Mouse (Mus musculus): ENCODE data around the gene Grin1. TPM values are rescaled to one million over a fixed set of nuclear protein-coding genes. Genes with fewer than 3 reads are reported as not detected.

Gene Grin1
- polyA plus RNA-seq, 1 experiment, result 0.46 TPM

DNA sequence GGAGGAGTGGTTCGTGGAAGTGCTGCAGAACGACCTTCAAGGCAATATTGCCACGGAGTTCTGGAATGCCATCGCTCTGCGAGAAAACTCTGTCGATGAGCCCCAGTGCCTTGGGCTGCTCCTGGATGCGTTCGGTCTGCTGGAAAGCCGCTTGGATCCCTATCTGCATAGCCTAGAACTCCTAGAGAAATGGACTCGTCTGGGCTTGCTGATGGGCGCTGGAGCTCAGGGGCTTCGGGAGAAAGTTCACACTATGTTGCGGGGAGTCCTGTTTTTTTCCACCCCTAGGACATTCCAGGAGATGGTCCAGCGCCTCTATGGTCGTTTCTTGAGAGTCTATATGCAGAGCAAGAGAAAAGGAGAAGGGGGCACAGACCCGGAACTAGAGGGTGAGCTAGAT, 46.0 kb downstream of the Grin1 start:
- peaks cover 12% of the 10 kb centered on the region for H3K4me1 ChIP-seq (ENCODE audit: control insufficient read depth, insufficient read depth, low read length)
- TF ChIP-seq POLR2A (IDR thresholded peaks at IDR 0.05; ENCODE audit: borderline replicate concordance, extremely low read depth, low read depth, low read length), result no peak
- TF ChIP-seq CTCF (IDR thresholded peaks at IDR 0.05; ENCODE audit: insufficient read depth, low read length), result no peak
- H3K4me3 ChIP-seq (replicated peaks; ENCODE audit: extremely low read depth, low read depth, low read length), result peak overlapping the region; percentile 72
- DNase-seq, result no peak
- 29% methylated on average over 16 of the region's 16 CpGs for WGBS

DNA sequence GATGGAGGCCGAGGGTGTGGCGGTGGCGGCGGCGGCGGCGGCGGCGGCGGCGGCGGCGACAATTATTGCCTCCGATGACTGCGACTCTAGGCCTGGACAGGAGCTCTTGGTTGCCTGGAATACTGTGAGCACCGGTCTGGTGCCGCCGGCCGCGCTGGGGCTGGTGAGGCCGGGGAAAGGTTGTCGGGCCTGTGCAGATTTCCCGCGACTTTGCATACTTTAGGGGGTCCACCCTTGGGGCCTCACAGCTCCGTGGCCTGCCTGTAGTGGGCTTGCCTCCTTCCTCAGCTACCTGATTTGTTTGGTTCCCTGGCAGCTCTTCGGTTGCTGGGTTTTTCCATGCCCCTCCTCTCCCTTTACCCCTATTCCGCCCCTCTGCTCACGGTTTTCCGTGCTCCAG, 46.5 kb downstream of the Grin1 start:
- H3K4me1 ChIP-seq (ENCODE audit: control insufficient read depth, insufficient read depth, low read length), result peaks cover 12% of the 10 kb centered on the region
- under 1% methylated on average over 29 of the region's 29 CpGs for WGBS
- peak overlapping the region; percentile 72 for H3K4me3 ChIP-seq (replicated peaks; ENCODE audit: extremely low read depth, low read depth, low read length)
- TF ChIP-seq POLR2A (IDR thresholded peaks at IDR 0.05; ENCODE audit: borderline replicate concordance, extremely low read depth, low read depth, low read length) (no peak), CTCF (IDR thresholded peaks at IDR 0.05; ENCODE audit: insufficient read depth, low read length) (no peak)
- no peak for DNase-seq

DNA sequence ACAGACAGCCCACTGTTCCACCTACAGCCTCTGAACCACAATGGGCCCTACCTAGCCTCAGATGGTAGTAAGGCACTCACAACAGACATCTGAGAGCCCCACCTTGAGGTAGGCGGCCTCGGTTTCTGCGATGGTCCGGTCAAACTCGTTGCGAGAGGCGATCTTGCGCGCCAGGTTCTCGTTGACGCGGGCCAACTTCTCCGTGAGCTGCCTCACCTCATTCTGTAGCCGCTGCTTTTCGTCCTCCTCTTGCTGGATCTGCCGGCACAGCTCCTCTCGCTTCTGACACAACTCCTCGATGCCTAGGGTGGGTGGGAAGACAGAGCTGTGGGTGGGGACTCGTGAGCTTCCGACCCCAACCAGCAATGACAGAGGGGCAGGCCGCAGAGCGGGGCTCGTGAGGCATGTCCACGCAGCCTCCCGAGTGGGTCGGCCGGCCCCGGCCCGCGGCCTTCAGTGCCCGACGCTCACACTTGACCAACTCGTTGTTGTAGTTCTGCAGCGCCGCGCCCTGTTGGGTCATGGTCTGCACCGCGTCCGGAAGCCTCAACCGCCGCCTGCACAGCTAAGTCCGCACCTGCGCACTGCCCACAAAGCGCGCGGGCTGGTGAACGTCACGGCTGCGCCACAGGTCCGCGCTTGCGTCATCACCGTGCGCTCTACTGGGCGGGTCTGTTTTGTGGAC, 47.0 kb downstream of the Grin1 start, which contains the start of the genes Ssna1 and Anapc2:
Gene Ssna1, minus strand, starts transcription at position 612 of the 685 bp plus-strand sequence.
Gene Anapc2, plus strand, starts transcription at position 652 of the 685 bp plus-strand sequence.
- Histone ChIP-seq H3K4me1 (ENCODE audit: control insufficient read depth, insufficient read depth, low read length) (peaks cover 12% of the 10 kb centered on the region), H3K4me3 (replicated peaks; ENCODE audit: extremely low read depth, low read depth, low read length) (peak within 1 kb of the TSS; percentile 72)
- WGBS, result under 1% methylated on average over 55 of the region's 55 CpGs
- DNase-seq, result peak; percentile 98
- TF ChIP-seq POLR2A (IDR thresholded peaks at IDR 0.05; ENCODE audit: borderline replicate concordance, extremely low read depth, low read depth, low read length) (peak; percentile 89; the same call in 1 of the 2 replicates), CTCF (IDR thresholded peaks at IDR 0.05; ENCODE audit: insufficient read depth, low read length) (no peak)

- TF ChIP-seq CTCF (IDR thresholded peaks at IDR 0.05; ENCODE audit: insufficient read depth, low read length) (no peak), POLR2A (IDR thresholded peaks at IDR 0.05; ENCODE audit: borderline replicate concordance, extremely low read depth, low read depth, low read length) (no peak)
- DNase-seq, result no peak
- 78% methylated on average over 4 of the region's 4 CpGs for WGBS
- Histone ChIP-seq H3K4me3 (replicated peaks; ENCODE audit: extremely low read depth, low read depth, low read length) (no peak overlapping the region), H3K4me1 (ENCODE audit: control insufficient read depth, insufficient read depth, low read length) (peaks cover 16% of the 10 kb centered on the region)
These were observed 51.2 kb downstream of the Grin1 start for GRCm38 (mm10) chr2:25267746-25268309.

GRCm38 (mm10) chr2:25267241-25267640, 51.7 kb downstream of the Grin1 start:
- no peak for DNase-seq
- Histone ChIP-seq H3K4me1 (ENCODE audit: control insufficient read depth, insufficient read depth, low read length) (peaks cover 15% of the 10 kb centered on the region), H3K4me3 (replicated peaks; ENCODE audit: extremely low read depth, low read depth, low read length) (no peak overlapping the region)
- TF ChIP-seq CTCF (IDR thresholded peaks at IDR 0.05; ENCODE audit: insufficient read depth, low read length), result no peak
- TF ChIP-seq POLR2A (IDR thresholded peaks at IDR 0.05; ENCODE audit: borderline replicate concordance, extremely low read depth, low read depth, low read length), result no peak

- Histone ChIP-seq H3K4me1 (ENCODE audit: control insufficient read depth, insufficient read depth, low read length) (peaks cover 15% of the 10 kb centered on the region), H3K4me3 (replicated peaks; ENCODE audit: extremely low read depth, low read depth, low read length) (no peak overlapping the region)
- TF ChIP-seq CTCF (IDR thresholded peaks at IDR 0.05; ENCODE audit: insufficient read depth, low read length) (no peak), POLR2A (IDR thresholded peaks at IDR 0.05; ENCODE audit: borderline replicate concordance, extremely low read depth, low read depth, low read length) (no peak)
- no peak for DNase-seq
- 20% methylated on average over 2 of the region's 2 CpGs for WGBS
These were observed 52.3 kb downstream of the Grin1 start for GRCm38 (mm10) chr2:25266720-25267119.

- 51% methylated on average over 6 of the region's 6 CpGs for WGBS
- Histone ChIP-seq H3K4me1 (ENCODE audit: control insufficient read depth, insufficient read depth, low read length) (peaks cover 10% of the 10 kb centered on the region), H3K4me3 (replicated peaks; ENCODE audit: extremely low read depth, low read depth, low read length) (no peak overlapping the region)
- TF ChIP-seq POLR2A (IDR thresholded peaks at IDR 0.05; ENCODE audit: borderline replicate concordance, extremely low read depth, low read depth, low read length) (no peak), CTCF (IDR thresholded peaks at IDR 0.05; ENCODE audit: insufficient read depth, low read length) (no peak)
- DNase-seq, result no peak
These were observed 52.9 kb downstream of the Grin1 start for GRCm38 (mm10) chr2:25265897-25266656.

DNA sequence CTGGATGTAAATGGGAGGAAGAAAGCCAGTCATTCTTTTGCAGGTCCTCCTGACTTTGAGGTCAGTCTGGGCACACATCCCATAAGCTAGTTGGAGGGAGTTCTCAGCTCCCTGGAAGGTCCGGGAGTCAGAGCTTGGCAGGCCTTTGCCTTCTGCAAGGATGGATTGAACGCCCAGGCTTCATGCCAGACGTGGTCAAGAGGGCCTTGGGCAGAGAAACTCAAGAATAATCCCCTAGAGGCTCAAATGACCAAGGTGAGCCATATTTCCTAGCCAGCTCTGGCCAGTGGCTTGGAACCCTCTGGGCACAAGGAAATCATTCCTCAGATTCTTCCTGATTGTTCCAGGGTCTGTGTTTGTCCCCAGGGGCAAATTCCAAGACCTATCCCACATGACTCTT, 54.1 kb downstream of the Grin1 start:
- DNase-seq, result no peak
- H3K4me1 ChIP-seq (ENCODE audit: control insufficient read depth, insufficient read depth, low read length), result peaks cover 10% of the 10 kb centered on the region
- WGBS, result 44% methylated on average over 3 of the region's 3 CpGs
- no peak for TF ChIP-seq POLR2A (IDR thresholded peaks at IDR 0.05; ENCODE audit: borderline replicate concordance, extremely low read depth, low read depth, low read length)
- no peak for TF ChIP-seq CTCF (IDR thresholded peaks at IDR 0.05; ENCODE audit: insufficient read depth, low read length)
- no peak overlapping the region for H3K4me3 ChIP-seq (replicated peaks; ENCODE audit: extremely low read depth, low read depth, low read length)

GRCm38 (mm10) chr2:25264286-25264660, 54.7 kb downstream of the Grin1 start:
- H3K4me1 ChIP-seq (ENCODE audit: control insufficient read depth, insufficient read depth, low read length), result peaks cover 10% of the 10 kb centered on the region
- no peak overlapping the region for H3K4me3 ChIP-seq (replicated peaks; ENCODE audit: extremely low read depth, low read depth, low read length)
- no peak for TF ChIP-seq POLR2A (IDR thresholded peaks at IDR 0.05; ENCODE audit: borderline replicate concordance, extremely low read depth, low read depth, low read length)
- TF ChIP-seq CTCF (IDR thresholded peaks at IDR 0.05; ENCODE audit: insufficient read depth, low read length), result no peak
- WGBS, result 71% methylated on average over 5 of the region's 5 CpGs
- DNase-seq, result no peak

Measured in lung, adult 2 months (tissue).